ENCODE assay signal across 8 mouse cellular contexts in genomic region chr7:66689294-66689619, GRCm38 (mm10). TPM values are rescaled to one million over a fixed set of nuclear protein-coding genes. Genes with fewer than 3 reads are reported as not detected.
A peak's percentile ranks its signal among the peaks of the same experiment; 100 is the strongest.
DNase-seq lines count a peak whose midpoint lies in the region; ATAC-seq and TF ChIP-seq lines count a peak whose summit lies in the region.

TSS of gene Asb7 (minus strand) at chr7:66689596.

- WGBS in thymus, adult 2 months: under 1% methylated on average over 18 of the region's 18 CpGs
- WGBS in neural tube, embryonic 15.5 days: under 1% methylated on average over 15 of the region's 18 CpGs

- H3K27me3 ChIP-seq in thymus, adult 2 months (ENCODE audit: control insufficient read depth, insufficient read depth, low read length): no peaks in the 10 kb centered on the region
- H3K27me3 ChIP-seq in neural tube, embryonic 15.5 days (replicated peaks): no peaks in the 10 kb centered on the region

- peak within 1 kb of the TSS; percentile 82 for H3K4me3 ChIP-seq in thymus, adult 2 months (ENCODE audit: control insufficient read depth, insufficient read depth, low read length)
- H3K4me3 ChIP-seq in neural tube, embryonic 15.5 days (replicated peaks): peak within 1 kb of the TSS; percentile 74

- intact Hi-C loops in left cerebral cortex, postnatal 25 days (cut with DNase I): loop anchor here (5.0 kb wide), 1 partner anchor 148 kb away; the partner anchor contains the start of gene Adamts17

- H3K9me3 ChIP-seq in neural tube, embryonic 15.5 days (replicated peaks): no peaks in the 10 kb centered on the region

- H3K4me2 ChIP-seq in neural tube, embryonic 15.5 days: peak within 1 kb of the TSS; percentile 96

- peak within 1 kb of the TSS; percentile 9; the same call in 1 of the 2 replicates for H3K27ac ChIP-seq in thymus, adult 2 months (ENCODE audit: control insufficient read depth, insufficient read depth, low read length)
- H3K27ac ChIP-seq in neural tube, embryonic 15.5 days (replicated peaks): peak within 1 kb of the TSS; percentile 97

- DNase-seq in frontal cortex, postnatal 14 days (ENCODE audit: low spot score in 2 of 2): no peak
- DNase-seq in thymus, adult 2 months: no peak
- DNase-seq in thymus, postnatal 36 days: no peak
- no peak for DNase-seq in left cerebral cortex, postnatal 25 days (ENCODE audit: low spot score in 2 of 2)
- no peak for DNase-seq in retina, postnatal 1 day
- DNase-seq in thymus, postnatal 14 days: no peak

- ATAC-seq in frontal cortex, adult (ENCODE audit: low TSS enrichment): peak; percentile 87; the same call in 1 of the 2 replicates
- no peak for ATAC-seq in neural tube, embryonic 15.5 days (ENCODE audit: low FRiP score)

- no peaks in the 10 kb centered on the region for H3K36me3 ChIP-seq in thymus, adult 2 months (ENCODE audit: control insufficient read depth, insufficient read depth, low read length)
- peaks cover 7% of the 10 kb centered on the region; the same call in 1 of the 2 replicates for H3K36me3 ChIP-seq in neural tube, embryonic 15.5 days

- H3K4me1 ChIP-seq in thymus, adult 2 months (replicated peaks; ENCODE audit: control insufficient read depth, insufficient read depth, low read length): peaks cover 4% of the 10 kb centered on the region
- peaks cover 23% of the 10 kb centered on the region for H3K4me1 ChIP-seq in neural tube, embryonic 15.5 days

- peak within 1 kb of the TSS; percentile 82 for H3K9ac ChIP-seq in neural tube, embryonic 15.5 days (replicated peaks)

- no peak for TF ChIP-seq POLR2A in thymus, adult 2 months (IDR thresholded peaks at IDR 0.05; ENCODE audit: control insufficient read depth, extremely low read depth, insufficient read depth, low read length, poor library complexity)

- no peak for TF ChIP-seq CTCF in thymus, adult 2 months (IDR thresholded peaks at IDR 0.05; ENCODE audit: borderline replicate concordance, control insufficient read depth, extremely low read depth, insufficient read depth, low read length, poor library complexity)

RNA-seq across cellular contexts. Expression of gene Asb7, which starts in this region (rescaled TPM):
- polyA plus RNA-seq in thymus, adult 2 months (2012; rRNA removed): 7.3 and 8.2 TPM in 2 replicates
- 10 to 100 TPM; 20.3 to 24.3 TPM for total RNA-seq in left cerebral cortex, postnatal 25 days (2021)
- polyA plus RNA-seq in neural tube, embryonic 15.5 days (2015; fragmentation: Nextera tagmentation; extraction: Ambion mirVana): 12.9 and 15.6 TPM in 2 replicates
